Mouse (Mus musculus) hindbrain, postnatal 0 days (tissue): ENCODE results near the gene Cox6a1. TPM values are rescaled to one million over a fixed set of nuclear protein-coding genes. Genes with fewer than 3 reads are reported as not detected.

ENCODE experiments used
- ATAC-seq: fragments of 200-750 bp; cut with Nextera tagmentation; 2 replicates; pipeline ENCODE4 v1.8.0; 2017; ENCODE audit warnings: mild to moderate bottlenecking, moderate TSS enrichment, moderate library complexity
- DNase-seq: peaks from one replicate; pipeline ENCODE4 v3.0.0-alpha.2; 2015; ENCODE audit warnings: low spot score
- H3K27ac ChIP-seq: fragments of 300-500 bp; sonication (generic); 2 replicates; pipeline ENCODE4 v1.5.1; 2014; ENCODE audit warnings: mild to moderate bottlenecking
- H3K27me3 ChIP-seq: fragments of 300-500 bp; sonication (generic); 2 replicates; pipeline ENCODE4 v1.6.1; 2014; ENCODE audit warnings: low read length, mixed read lengths; ENCODE audit not compliant: insufficient read depth
- H3K36me3 ChIP-seq: fragments of 300-500 bp; sonication (generic); 2 replicates; pipeline ENCODE4 v1.6.1; 2014; ENCODE audit warnings: low read length, mixed read lengths; ENCODE audit not compliant: insufficient read depth
- H3K4me1 ChIP-seq: fragments of 300-500 bp; sonication (generic); 2 replicates; pipeline ENCODE4 v1.6.1; 2014; ENCODE audit warnings: antibody characterized with exemption, low read length, mixed read lengths; ENCODE audit not compliant: insufficient read depth
- H3K4me2 ChIP-seq: fragments of 300-500 bp; sonication (generic); 2 replicates; pipeline ENCODE4 v1.6.1; 2014; ENCODE audit warnings: low read depth, mild to moderate bottlenecking, low read length, moderate library complexity, mixed read lengths
- H3K4me3 ChIP-seq: fragments of 300-500 bp; sonication (generic); 2 replicates; pipeline ENCODE4 v1.5.1; 2014; ENCODE audit warnings: low read length
- H3K9ac ChIP-seq: fragments of 300-500 bp; sonication (generic); replicated peaks from 2 replicates; pipeline ENCODE4 v1.6.1; 2014; ENCODE audit warnings: mild to moderate bottlenecking, low read length, moderate library complexity, mixed read lengths
- H3K9me3 ChIP-seq: fragments of 300-500 bp; sonication (generic); 2 replicates; pipeline ENCODE4 v1.6.1; 2016; ENCODE audit warnings: low read length, mixed read lengths
- CTCF ChIP-seq: IDR thresholded peaks from 2 replicates; pipeline ENCODE4 v1.5.1; 2016; ENCODE audit warnings: antibody characterized with exemption, control low read depth, low read depth
- WGBS: fragments of 180-500 bp; shearing (Covaris S2); extraction: QIAGEN DNeasy Blood & Tissue Kit; methylation state at CpG from one replicate; pipeline ENCODE4 v1.1.7; 2014; 5-methylcytosine and 5-hydroxymethylcytosine counted together
- polyA plus RNA-seq: library from polyadenylated mRNA; unstranded; fragments of >200 nt; fragmentation: Nextera tagmentation; extraction: Ambion mirVana; gene quantifications from 2 replicates; pipeline ENCODE4 v1.2.1, GENCODE M21; 2015
- total RNA-seq: library from RNA; depleted of rRNA; stranded (reverse); fragments of >200 nt; gene quantifications from 2 replicates; pipeline ENCODE4 v1.2.3, GENCODE M21; 2014; rRNA removed

The Cox6a1 gene
- total and polyA plus RNA-seq, 2 experiments from 2014 or later = 1,391 to 1,694 TPM

DNA sequence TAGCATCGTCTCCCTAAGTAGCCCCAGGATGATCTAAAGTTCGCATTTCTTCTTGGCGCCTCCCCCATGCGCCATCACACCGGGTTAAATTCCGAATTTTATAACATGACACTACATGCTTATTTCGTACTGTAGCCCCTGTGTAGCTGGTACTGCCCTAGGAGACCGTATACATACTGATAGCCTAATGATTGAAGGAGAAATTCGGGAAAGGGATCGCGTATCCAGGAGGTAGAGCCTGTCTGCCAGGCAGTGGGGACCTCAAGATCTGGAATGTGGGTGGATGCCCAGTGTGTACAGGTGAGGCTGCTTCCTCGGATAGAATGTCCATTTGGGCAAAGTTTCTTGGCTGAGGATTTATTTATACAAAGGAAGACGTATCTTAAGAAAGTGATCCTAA, 47.2 kb downstream of the Cox6a1 start:
- WGBS = 21% methylated on average over 13 of the region's 13 CpGs
- Histone ChIP-seq H3K4me2 (peak overlapping the region; percentile 56), H3K27me3 (no peaks in the 10 kb centered on the region), H3K4me3 (peak overlapping the region; percentile 78), H3K27ac (no peak overlapping the region), H3K9me3 (no peaks in the 10 kb centered on the region), H3K36me3 (peaks cover 16% of the 10 kb centered on the region; the same call in 1 of the 2 replicates), H3K4me1 (0 out of 2 replicates have a peak, but pooled peaks cover 6% of the 10 kb centered on the region), H3K9ac (peak overlapping the region; percentile 25; the same call in 1 of the 2 replicates)
- ATAC-seq (no peak), DNase-seq (no peak)
- TF ChIP-seq CTCF = no peak

DNA sequence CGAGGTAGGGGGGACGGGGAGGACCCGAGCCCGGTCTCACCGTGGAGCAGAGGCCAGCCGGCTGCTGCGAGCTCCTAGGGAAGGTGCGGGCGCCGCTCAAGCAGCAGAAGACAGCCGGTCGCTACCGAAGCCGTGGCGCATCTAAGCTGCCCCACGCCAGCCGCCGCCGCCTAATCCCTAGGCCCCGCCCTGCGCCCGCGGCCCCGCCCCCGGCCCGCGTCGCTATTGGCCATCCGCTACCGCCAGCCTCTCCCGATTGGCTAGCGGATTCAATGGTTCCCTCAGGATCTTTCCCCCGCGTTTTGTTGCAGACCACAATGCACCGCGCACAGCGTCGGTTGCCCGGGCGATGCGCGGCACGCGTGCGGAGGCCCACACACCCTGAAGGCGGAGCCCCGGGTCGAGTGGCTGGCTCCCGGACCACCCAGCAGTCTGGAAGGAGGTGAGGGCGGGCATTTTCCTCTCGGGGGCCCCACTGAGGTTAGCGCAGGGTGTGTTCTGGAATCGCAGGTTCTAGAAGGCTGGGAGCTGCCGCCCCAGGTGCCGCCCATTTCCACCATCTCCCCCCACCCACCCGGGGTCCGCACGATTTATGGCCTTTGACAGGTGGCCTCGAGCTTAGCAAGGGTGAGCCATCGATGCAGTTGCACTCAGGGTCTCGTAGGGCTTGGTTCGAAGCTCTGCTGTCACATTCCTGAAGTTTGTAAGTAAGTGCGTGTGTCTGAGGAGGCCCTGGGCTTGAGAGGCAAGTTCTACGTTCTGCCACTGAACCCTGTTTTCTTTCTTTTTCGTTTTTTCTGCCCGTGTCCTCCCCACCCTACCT, 47.8 kb downstream of the Cox6a1 start, which contains the start of gene Dynll1:
TSS of gene Dynll1 (minus strand) at position 208 of the 823 bp plus-strand sequence.
- peak; percentile 99 for DNase-seq
- Histone ChIP-seq H3K27me3 (no peaks in the 10 kb centered on the region), H3K4me1 (0 out of 2 replicates have a peak, but pooled peaks cover 6% of the 10 kb centered on the region), H3K9ac (peak within 1 kb of the TSS; percentile 79), H3K4me2 (peak within 1 kb of the TSS; percentile 70), H3K27ac (peak within 1 kb of the TSS; percentile 92), H3K36me3 (peaks cover 16% of the 10 kb centered on the region), H3K9me3 (no peaks in the 10 kb centered on the region), H3K4me3 (peak within 1 kb of the TSS; percentile 78)
- peak; percentile 98 for ATAC-seq
- WGBS = 2% methylated on average over 66 of the region's 66 CpGs
- TF ChIP-seq CTCF = peak; percentile 31

DNA sequence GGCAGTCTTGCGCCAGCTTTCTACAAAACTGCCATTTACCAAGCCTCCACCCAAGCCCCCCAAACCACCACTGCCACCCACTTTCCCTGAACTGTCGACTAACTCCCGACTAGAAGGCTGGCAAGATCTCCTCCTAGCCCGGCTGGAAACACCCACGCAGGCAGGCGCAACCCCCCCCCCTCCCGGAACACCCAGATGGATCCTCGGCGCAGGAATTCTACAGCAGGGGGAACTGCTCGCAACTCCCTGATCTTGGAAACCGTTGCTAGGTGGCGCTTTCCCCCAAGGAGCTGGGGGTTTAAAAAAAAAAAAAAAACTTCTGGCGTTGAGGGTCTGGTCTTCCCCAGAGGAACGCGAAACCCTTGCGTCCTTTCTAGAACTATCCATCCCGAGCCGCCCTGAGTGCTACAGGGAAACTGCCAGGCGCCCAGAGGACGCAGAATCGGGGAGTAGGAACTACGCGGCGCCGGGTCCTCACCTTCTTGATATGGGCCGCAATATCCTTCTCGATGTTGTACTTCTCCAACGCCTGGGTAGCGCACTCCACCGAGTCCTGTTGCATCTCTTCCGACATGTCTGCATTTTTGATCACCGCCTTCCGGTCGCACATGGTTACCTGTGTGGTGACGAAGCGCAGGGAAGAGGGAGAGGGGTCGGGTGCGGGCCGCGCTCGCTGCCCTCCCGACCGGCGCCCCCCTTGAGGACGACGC, 48.6 kb downstream of the Cox6a1 start:
- H3K9ac ChIP-seq = peak overlapping the region; percentile 79
- H3K4me3 ChIP-seq = peak overlapping the region; percentile 78
- no peaks in the 10 kb centered on the region for H3K9me3 ChIP-seq
- peak overlapping the region; percentile 92 for H3K27ac ChIP-seq
- peak overlapping the region; percentile 70 for H3K4me2 ChIP-seq
- peak; percentile 54 for TF ChIP-seq CTCF
- H3K4me1 ChIP-seq = 0 out of 2 replicates have a peak, but pooled peaks cover 6% of the 10 kb centered on the region
- peaks cover 17% of the 10 kb centered on the region for H3K36me3 ChIP-seq
- WGBS = under 1% methylated on average over 46 of the region's 46 CpGs
- no peaks in the 10 kb centered on the region for H3K27me3 ChIP-seq
- peak; percentile 88 for DNase-seq
- peak; percentile 61; the same call in 1 of the 2 replicates for ATAC-seq

DNA sequence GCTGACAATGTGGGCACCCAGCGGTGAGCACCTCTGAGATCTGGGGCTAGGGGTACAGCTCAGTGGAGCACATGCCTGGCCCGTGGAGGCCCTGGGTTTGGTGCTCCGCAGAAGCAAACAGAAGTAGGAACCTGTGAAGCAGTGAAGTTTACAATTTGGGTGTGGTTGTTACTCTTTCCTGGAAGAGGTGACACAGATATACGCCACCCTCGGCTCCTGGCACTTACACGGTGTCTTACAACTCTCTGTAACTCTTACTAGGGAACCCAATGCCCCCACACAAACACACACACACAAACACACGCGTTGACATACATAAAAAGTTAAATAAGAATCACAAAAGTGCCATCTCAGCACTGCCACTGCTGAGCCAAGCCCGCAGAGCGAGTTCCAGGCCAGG, 52.4 kb downstream of the Cox6a1 start:
- Histone ChIP-seq H3K9ac (no peak overlapping the region), H3K27ac (no peak overlapping the region), H3K27me3 (no peaks in the 10 kb centered on the region), H3K36me3 (peaks cover 34% of the 10 kb centered on the region), H3K4me2 (no peak overlapping the region), H3K4me1 (0 out of 2 replicates have a peak, but pooled peaks cover 6% of the 10 kb centered on the region), H3K4me3 (no peak overlapping the region), H3K9me3 (no peaks in the 10 kb centered on the region)
- TF ChIP-seq CTCF = no peak
- DNase-seq (no peak), ATAC-seq (no peak)
- WGBS = 80% methylated on average over 10 of the region's 10 CpGs

Other genes starting within 250 kb of the Cox6a1 start
- 30.3 and 32.5 TPM in 2 replicates for gene Acads, start 229.6 kb downstream of the Cox6a1 start, total RNA-seq
- 22.1 and 25.3 TPM in 2 replicates for gene Acads, start 229.6 kb downstream of the Cox6a1 start, polyA plus RNA-seq
- 27.0 and 32.1 TPM in 2 replicates for gene Unc119b, start 214.0 kb downstream of the Cox6a1 start, total RNA-seq
- 22.5 and 23.4 TPM in 2 replicates for gene Unc119b, start 214.0 kb downstream of the Cox6a1 start, polyA plus RNA-seq
- 65.5 and 80.9 TPM in 2 replicates for gene Mlec, start 190.8 kb downstream of the Cox6a1 start, total RNA-seq
- gene Mlec, start 190.8 kb downstream of the Cox6a1 start, polyA plus RNA-seq = 15.5 and 20.6 TPM in 2 replicates
- gene Cabp1, start 154.6 kb downstream of the Cox6a1 start, total RNA-seq = 21.4 and 34.6 TPM in 2 replicates
- gene Cabp1, start 154.6 kb downstream of the Cox6a1 start, polyA plus RNA-seq = 20.9 and 23.6 TPM in 2 replicates
- 28.8 and 55.6 TPM in 2 replicates for gene Pop5, start 113.1 kb downstream of the Cox6a1 start, total RNA-seq
- 99.1 and 99.3 TPM in 2 replicates for gene Pop5, start 113.1 kb downstream of the Cox6a1 start, polyA plus RNA-seq
- gene Rnf10, start 76.1 kb downstream of the Cox6a1 start, total RNA-seq = 108 and 112 TPM in 2 replicates
- gene Rnf10, start 76.1 kb downstream of the Cox6a1 start, polyA plus RNA-seq = 141 and 145 TPM in 2 replicates
- gene Coq5, start 69.3 kb downstream of the Cox6a1 start, total RNA-seq = 30.5 and 31.4 TPM in 2 replicates
- gene Coq5, start 69.3 kb downstream of the Cox6a1 start, polyA plus RNA-seq = 47.1 and 47.5 TPM in 2 replicates
- 184 and 239 TPM in 2 replicates for gene Dynll1, start 48.0 kb downstream of the Cox6a1 start, total RNA-seq
- 1,016 and 1,030 TPM in 2 replicates for gene Dynll1, start 48.0 kb downstream of the Cox6a1 start, polyA plus RNA-seq
- gene Srsf9, start 21.8 kb downstream of the Cox6a1 start, total RNA-seq = 42.5 and 47.5 TPM in 2 replicates
- 119 and 127 TPM in 2 replicates for gene Srsf9, start 21.8 kb downstream of the Cox6a1 start, polyA plus RNA-seq
- gene Gatc, start 7.8 kb downstream of the Cox6a1 start, total RNA-seq = 22.4 and 25.1 TPM in 2 replicates
- gene Gatc, start 7.8 kb downstream of the Cox6a1 start, polyA plus RNA-seq = 27.5 and 32.1 TPM in 2 replicates
- gene Triap1, start 7.8 kb downstream of the Cox6a1 start, total RNA-seq = 12.4 and 18.4 TPM in 2 replicates
- gene Triap1, start 7.8 kb downstream of the Cox6a1 start, polyA plus RNA-seq = 59.2 and 61.6 TPM in 2 replicates
- 75.9 and 88.1 TPM in 2 replicates for gene Msi1, start 80.6 kb upstream of the Cox6a1 start, total RNA-seq
- gene Msi1, start 80.6 kb upstream of the Cox6a1 start, polyA plus RNA-seq = 45.1 and 46.2 TPM in 2 replicates
- not detected in 2 replicates for gene Pla2g1b, start 117.3 kb upstream of the Cox6a1 start, total RNA-seq
- gene Pla2g1b, start 117.3 kb upstream of the Cox6a1 start, polyA plus RNA-seq = not detected in 2 replicates
- gene Sirt4, start 135.7 kb upstream of the Cox6a1 start, total RNA-seq = 25.8 and 33.7 TPM in 2 replicates
- 20.2 and 21.8 TPM in 2 replicates for gene Sirt4, start 135.7 kb upstream of the Cox6a1 start, polyA plus RNA-seq
- gene Pxn, start 157.7 kb upstream of the Cox6a1 start, total RNA-seq = 40.6 and 41.0 TPM in 2 replicates
- gene Pxn, start 157.7 kb upstream of the Cox6a1 start, polyA plus RNA-seq = 16.8 and 18.0 TPM in 2 replicates
- gene Rplp0, start 210.5 kb upstream of the Cox6a1 start, total RNA-seq = 1,557 and 1,861 TPM in 2 replicates
- gene Rplp0, start 210.5 kb upstream of the Cox6a1 start, polyA plus RNA-seq = 786 and 796 TPM in 2 replicates
- 73.4 and 81.7 TPM in 2 replicates for gene Gcn1l1, start 216.3 kb upstream of the Cox6a1 start, total RNA-seq
- gene Gcn1l1, start 216.3 kb upstream of the Cox6a1 start, polyA plus RNA-seq = 22.8 and 24.3 TPM in 2 replicates